Mouse (Mus musculus) lung, adult 2 months (tissue): ENCODE results near the gene Met.

ENCODE experiments used
- CTCF ChIP-seq: fragments of 200-500 bp; IDR thresholded peaks from 2 replicates; pipeline ENCODE4 v1.5.1; 2011; ENCODE audit warnings: mild to moderate bottlenecking, low read length, control low read depth; ENCODE audit not compliant: insufficient read depth
- POLR2A ChIP-seq: fragments of 200-500 bp; IDR thresholded peaks from 2 replicates; pipeline ENCODE4 v1.6.1; 2011; ENCODE audit warnings: low read depth, mild to moderate bottlenecking, control low read depth, low read length, borderline replicate concordance; ENCODE audit errors: extremely low read depth

DNA sequence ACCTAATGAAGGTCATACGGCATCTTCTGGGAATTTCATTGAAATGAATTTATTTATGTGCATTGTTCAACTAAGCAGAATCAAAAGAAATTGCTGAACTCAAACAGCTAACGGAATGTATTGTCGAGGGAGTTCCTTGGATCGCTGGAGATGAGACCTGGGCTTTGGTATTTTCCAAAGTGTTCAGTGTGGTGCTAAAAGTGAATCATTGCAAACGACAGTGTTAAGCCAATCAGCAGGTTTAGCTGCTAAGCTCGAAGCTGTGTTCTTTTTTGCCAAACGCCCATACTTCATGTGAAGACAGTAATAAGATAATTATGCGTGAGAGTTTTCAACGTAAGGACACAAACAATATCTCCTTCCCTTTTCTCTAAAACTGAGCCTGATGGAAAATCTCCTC, 82.7 kb downstream of the Met start:
- TF ChIP-seq POLR2A (no peak), CTCF (no peak)
